Mouse (Mus musculus): Measurements from ENCODE around the gene Tma7. TPM values are rescaled to one million over a fixed set of nuclear protein-coding genes. Genes with fewer than 3 reads are reported as not detected.

Tma7 gene
- total and polyA plus RNA-seq, 3 experiments, result 255 to 529 (median 336) TPM

DNA sequence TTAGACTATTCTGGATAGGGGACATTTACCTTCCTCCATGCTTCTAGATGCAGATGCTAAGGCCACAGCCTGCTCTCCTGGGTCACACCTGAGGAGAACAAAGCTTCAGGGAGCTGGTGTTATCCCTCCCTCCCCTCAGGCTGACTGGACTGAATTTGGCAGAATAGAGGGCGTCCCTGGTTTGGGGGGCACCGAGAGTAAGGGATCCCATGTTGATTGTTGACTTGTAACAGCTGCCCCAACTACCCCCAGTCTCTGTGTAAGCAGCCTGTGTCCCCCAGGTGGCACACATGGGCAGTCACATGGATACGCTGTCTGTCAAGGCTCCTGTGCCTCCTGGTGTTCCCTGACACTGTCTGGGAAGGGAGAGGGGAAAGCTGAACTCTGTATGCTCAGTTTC is 54.0 kb downstream of the Tma7 start:
- TF ChIP-seq POLR2AphosphoS2 (IDR thresholded peaks at IDR 0.05; ENCODE audit: low read depth, low read length), result no peak
- TF ChIP-seq TBP (conservative IDR thresholded peaks at IDR 0.05; ENCODE audit: low read depth, low read length), result no peak
- TF ChIP-seq SMC3 (IDR thresholded peaks at IDR 0.05; ENCODE audit: low read depth, low read length), result no peak
- no peak for TF ChIP-seq ELF1 (IDR thresholded peaks at IDR 0.05; ENCODE audit: low read depth, low read length)
- no peak for TF ChIP-seq ZNF384 (IDR thresholded peaks at IDR 0.05; ENCODE audit: low read depth, low read length)
- TF ChIP-seq EP300 (IDR thresholded peaks at IDR 0.05; ENCODE audit: low read length), result no peak

GRCm38 (mm10) chr9:109027521-109027920 is 54.9 kb downstream of the Tma7 start:
- peaks cover 0 to 64% of the 10 kb centered on the region in 2 experiments for H3K36me3 ChIP-seq (replicated peaks in 1 of 2; ENCODE audit: control insufficient read depth in 1 of 2, insufficient read depth in 1 of 2, low read length in 1 of 2)
- no peak overlapping the region for H3K4me3 ChIP-seq (replicated peaks in 1 of 3; ENCODE audit: low read depth in 2 of 3, low read length in 2 of 3, poor library complexity in 1 of 3)
- no peaks in the 10 kb centered on the region for H3K79me2 ChIP-seq (replicated peaks; ENCODE audit: control insufficient read depth, extremely low read depth, insufficient read depth, poor library complexity, severe bottlenecking)
- dilution Hi-C loops (cut with MboI; ENCODE audit: extremely low pct_ligation_motif_present, extremely low pct_unique_long_range_greater_than_20kb, low sequenced_read_pairs) (no loop called here), in situ Hi-C loops (cut with MboI; ENCODE audit: low pct_ligation_motif_present, low pct_unique_long_range_greater_than_20kb, low sequenced_read_pairs) (no loop called here)
- no peaks in the 10 kb centered on the region for H3K9me3 ChIP-seq (replicated peaks; ENCODE audit: low read length)
- H3K4me2 ChIP-seq (ENCODE audit: insufficient read depth, low read depth, poor library complexity, severe bottlenecking), result no peak overlapping the region
- no peaks in the 10 kb centered on the region for H3K4me1 ChIP-seq (ENCODE audit: control insufficient read depth in 1 of 2, insufficient read depth in 2 of 2)
- H3K9ac ChIP-seq (ENCODE audit: insufficient read depth, low read depth), result no peak overlapping the region
- no peak for DNase-seq (ENCODE audit: extremely low read depth)
- H3K27ac ChIP-seq (ENCODE audit: insufficient read depth, low read depth), result no peak overlapping the region
- H3K27me3 ChIP-seq (replicated peaks), result no peaks in the 10 kb centered on the region
- TF ChIP-seq IRF4 (IDR thresholded peaks at IDR 0.05; ENCODE audit: low read depth, low read length), result no peak
- no peak for TF ChIP-seq ZNF384 (IDR thresholded peaks at IDR 0.05; ENCODE audit: low read depth, low read length)
- TF ChIP-seq MAX (IDR thresholded peaks at IDR 0.05; ENCODE audit: low read length), result no peak
- TF ChIP-seq NRF1 (IDR thresholded peaks at IDR 0.05; ENCODE audit: low read depth, low read length), result no peak

More for the DNA sequence above, 54.0 kb downstream of the Tma7 start:
- DNase-seq (ENCODE audit: extremely low read depth), result no peak
- Histone ChIP-seq H3K4me2 (ENCODE audit: insufficient read depth, low read depth, poor library complexity, severe bottlenecking) (no peak overlapping the region), H3K27me3 (replicated peaks) (no peaks in the 10 kb centered on the region), H3K4me3 (replicated peaks in 1 of 3; ENCODE audit: low read depth in 2 of 3, low read length in 2 of 3, poor library complexity in 1 of 3) (no peak overlapping the region), H3K79me2 (replicated peaks; ENCODE audit: control insufficient read depth, extremely low read depth, insufficient read depth, poor library complexity, severe bottlenecking) (no peaks in the 10 kb centered on the region), H3K4me1 (ENCODE audit: control insufficient read depth in 1 of 2, insufficient read depth in 2 of 2) (no peaks in the 10 kb centered on the region), H3K9me3 (replicated peaks; ENCODE audit: low read length) (no peaks in the 10 kb centered on the region), H3K27ac (ENCODE audit: insufficient read depth, low read depth) (no peak overlapping the region), H3K36me3 (replicated peaks in 1 of 2; ENCODE audit: control insufficient read depth in 1 of 2, insufficient read depth in 1 of 2, low read length in 1 of 2) (peaks cover 0 to 57% of the 10 kb centered on the region in 2 experiments), H3K9ac (ENCODE audit: insufficient read depth, low read depth) (no peak overlapping the region)
- in situ Hi-C loops (cut with MboI; ENCODE audit: low pct_ligation_motif_present, low pct_unique_long_range_greater_than_20kb, low sequenced_read_pairs) (no loop called here), dilution Hi-C loops (cut with MboI; ENCODE audit: extremely low pct_ligation_motif_present, extremely low pct_unique_long_range_greater_than_20kb, low sequenced_read_pairs) (no loop called here)

Other genes with a start within 250 kb of the Tma7 start
- gene Slc26a6, start 229.3 kb downstream of the Tma7 start, total RNA-seq (2012; rRNA removed), result 5.0 and 5.2 TPM in 2 replicates
- 3.4 and 5.0 TPM in 2 replicates for gene Slc26a6, start 229.3 kb downstream of the Tma7 start, total RNA-seq (2014; rRNA removed)
- 8.3 and 10.0 TPM in 2 replicates for gene Slc26a6, start 229.3 kb downstream of the Tma7 start, polyA plus RNA-seq (2012; ENCODE audit: insufficient read length, low read depth)
- not detected in 2 replicates for gene Tmem89, start 168.0 kb downstream of the Tma7 start, total RNA-seq (2012; rRNA removed)
- not detected in 2 replicates for gene Tmem89, start 168.0 kb downstream of the Tma7 start, total RNA-seq (2014; rRNA removed)
- gene Tmem89, start 168.0 kb downstream of the Tma7 start, polyA plus RNA-seq (2012; ENCODE audit: insufficient read length, low read depth), result not detected in 2 replicates
- gene Uqcrc1, start 146.0 kb downstream of the Tma7 start, total RNA-seq (2012; rRNA removed), result 327 and 351 TPM in 2 replicates
- gene Uqcrc1, start 146.0 kb downstream of the Tma7 start, total RNA-seq (2014; rRNA removed), result 301 and 326 TPM in 2 replicates
- gene Uqcrc1, start 146.0 kb downstream of the Tma7 start, polyA plus RNA-seq (2012; ENCODE audit: insufficient read length, low read depth), result 293 and 301 TPM in 2 replicates
- 0.98 and 1.1 TPM in 2 replicates for gene Col7a1, start 129.0 kb downstream of the Tma7 start, total RNA-seq (2012; rRNA removed)
- gene Col7a1, start 129.0 kb downstream of the Tma7 start, total RNA-seq (2014; rRNA removed), result 0.31 and 0.86 TPM in 2 replicates
- 2.0 and 3.0 TPM in 2 replicates for gene Col7a1, start 129.0 kb downstream of the Tma7 start, polyA plus RNA-seq (2012; ENCODE audit: insufficient read length, low read depth)
- gene Ucn2, start 96.6 kb downstream of the Tma7 start, total RNA-seq (2012; rRNA removed), result not detected in 2 replicates
- gene Ucn2, start 96.6 kb downstream of the Tma7 start, total RNA-seq (2014; rRNA removed), result not detected in 2 replicates
- 0.40 and 0.49 TPM in 2 replicates for gene Ucn2, start 96.6 kb downstream of the Tma7 start, polyA plus RNA-seq (2012; ENCODE audit: insufficient read length, low read depth)
- 4.5 and 5.1 TPM in 2 replicates for gene Pfkfb4, start 90.8 kb downstream of the Tma7 start, total RNA-seq (2012; rRNA removed)
- gene Pfkfb4, start 90.8 kb downstream of the Tma7 start, total RNA-seq (2014; rRNA removed), result 5.9 and 6.5 TPM in 2 replicates
- gene Pfkfb4, start 90.8 kb downstream of the Tma7 start, polyA plus RNA-seq (2012; ENCODE audit: insufficient read length, low read depth), result 6.0 and 6.7 TPM in 2 replicates
- gene Shisa5, start 44.0 kb downstream of the Tma7 start, total RNA-seq (2012; rRNA removed), result 134 and 153 TPM in 2 replicates
- 156 and 170 TPM in 2 replicates for gene Shisa5, start 44.0 kb downstream of the Tma7 start, total RNA-seq (2014; rRNA removed)
- 121 and 166 TPM in 2 replicates for gene Shisa5, start 44.0 kb downstream of the Tma7 start, polyA plus RNA-seq (2012; ENCODE audit: insufficient read length, low read depth)
- gene Trex1, start 22.9 kb downstream of the Tma7 start, total RNA-seq (2012; rRNA removed), result 20.8 and 31.5 TPM in 2 replicates
- gene Trex1, start 22.9 kb downstream of the Tma7 start, total RNA-seq (2014; rRNA removed), result 20.1 and 21.1 TPM in 2 replicates
- 15.8 and 22.9 TPM in 2 replicates for gene Trex1, start 22.9 kb downstream of the Tma7 start, polyA plus RNA-seq (2012; ENCODE audit: insufficient read length, low read depth)
- gene Atrip, start 8.5 kb downstream of the Tma7 start, total RNA-seq (2012; rRNA removed), result 18.0 and 19.3 TPM in 2 replicates
- gene Atrip, start 8.5 kb downstream of the Tma7 start, total RNA-seq (2014; rRNA removed), result 16.2 and 17.6 TPM in 2 replicates
- 21.3 and 24.1 TPM in 2 replicates for gene Atrip, start 8.5 kb downstream of the Tma7 start, polyA plus RNA-seq (2012; ENCODE audit: insufficient read length, low read depth)
- gene Ccdc51, start 94 bp downstream of the Tma7 start, total RNA-seq (2012; rRNA removed), result 18.2 TPM in 2 replicates
- 15.9 and 16.2 TPM in 2 replicates for gene Ccdc51, start 94 bp downstream of the Tma7 start, total RNA-seq (2014; rRNA removed)
- gene Ccdc51, start 94 bp downstream of the Tma7 start, polyA plus RNA-seq (2012; ENCODE audit: insufficient read length, low read depth), result 7.6 and 8.6 TPM in 2 replicates
- gene Plxnb1, start 12.8 kb upstream of the Tma7 start, total RNA-seq (2012; rRNA removed), result under 0.01 TPM in 1 of 2 replicates, not detected in the other
- not detected in 2 replicates for gene Plxnb1, start 12.8 kb upstream of the Tma7 start, total RNA-seq (2014; rRNA removed)
- gene Plxnb1, start 12.8 kb upstream of the Tma7 start, polyA plus RNA-seq (2012; ENCODE audit: insufficient read length, low read depth), result not detected in 2 replicates
- gene Fbxw21, start 79.5 kb upstream of the Tma7 start, total RNA-seq (2012; rRNA removed), result not detected in 2 replicates
- not detected in 2 replicates for gene Fbxw21, start 79.5 kb upstream of the Tma7 start, total RNA-seq (2014; rRNA removed)
- not detected in 2 replicates for gene Fbxw21, start 79.5 kb upstream of the Tma7 start, polyA plus RNA-seq (2012; ENCODE audit: insufficient read length, low read depth)
- gene Fbxw13, start 113.4 kb upstream of the Tma7 start, total RNA-seq (2012; rRNA removed), result not detected in 2 replicates
- gene Fbxw13, start 113.4 kb upstream of the Tma7 start, total RNA-seq (2014; rRNA removed), result not detected in 2 replicates
- gene Fbxw13, start 113.4 kb upstream of the Tma7 start, polyA plus RNA-seq (2012; ENCODE audit: insufficient read length, low read depth), result not detected in 2 replicates
- not detected in 2 replicates for gene Fbxw20, start 152.2 kb upstream of the Tma7 start, total RNA-seq (2012; rRNA removed)
- not detected in 2 replicates for gene Fbxw20, start 152.2 kb upstream of the Tma7 start, total RNA-seq (2014; rRNA removed)
- gene Fbxw20, start 152.2 kb upstream of the Tma7 start, polyA plus RNA-seq (2012; ENCODE audit: insufficient read length, low read depth), result not detected in 2 replicates
- gene Fbxw14, start 205.1 kb upstream of the Tma7 start, total RNA-seq (2012; rRNA removed), result not detected in 2 replicates
- not detected in 2 replicates for gene Fbxw14, start 205.1 kb upstream of the Tma7 start, total RNA-seq (2014; rRNA removed)
- gene Fbxw14, start 205.1 kb upstream of the Tma7 start, polyA plus RNA-seq (2012; ENCODE audit: insufficient read length, low read depth), result not detected in 2 replicates

Data from CH12.LX (cell line).